Mouse (Mus musculus) cerebellum, adult 9-10 months (tissue): ENCODE data around the gene Gm20817.
"Not testable (repeated sequence)": the region's sequence is repeated elsewhere in the genome, so short reads cannot be mapped to it uniquely, and the experiment has no call there.

Source experiments
- DNase-seq: peaks from one replicate; pipeline ENCODE4 v3.0.0; 2022

The Gm20817 gene

GRCm38 (mm10) chrY:68832628-68833027, at the start of gene Gm20817:
Gene Gm20817 (minus strand): TSS chrY:68832728.
- not testable (repeated sequence) for DNase-seq
